Mouse (Mus musculus) MEL (cell line): ENCODE results near the gene Utrn.

Experiments used
- CTCF ChIP-seq, 3 experiments: IDR thresholded peaks in 2 of 3; conservative IDR thresholded peaks in 1 of 3; 2 replicates each; pipeline ENCODE4 v1.5.1; 2011 to 2012; ENCODE audit warnings: low read length in 3 of 3, low read depth in 2 of 3, mild to moderate bottlenecking in 2 of 3, improper control_type of control experiment in 1 of 3, inconsistent platforms in 1 of 3, mixed read lengths in 1 of 3, moderate library complexity in 1 of 3; ENCODE audit not compliant: control insufficient read depth in 1 of 3, insufficient read depth in 1 of 3, poor library complexity in 1 of 3, severe bottlenecking in 1 of 3
- POLR2A ChIP-seq, 2 experiments: IDR thresholded peaks; 2 replicates each; pipeline ENCODE4 v1.6.1; 2011 to 2012; ENCODE audit warnings: low read length in 2 of 2, mild to moderate bottlenecking in 2 of 2, control low read depth in 1 of 2, improper control_type of control experiment in 1 of 2, low read depth in 1 of 2, moderate library complexity in 1 of 2; ENCODE audit not compliant: control insufficient read depth in 1 of 2, insufficient read depth in 1 of 2, poor library complexity in 1 of 2
- POLR2AphosphoS2 ChIP-seq: IDR thresholded peaks from 2 replicates; pipeline ENCODE4 v1.6.1; 2011; ENCODE audit warnings: low read length, improper control_type of control experiment
- RAD21 ChIP-seq: IDR thresholded peaks from 2 replicates; pipeline ENCODE4 v1.6.1; 2011; ENCODE audit warnings: mild to moderate bottlenecking, low read depth, low read length, improper control_type of control experiment
- RCOR1 ChIP-seq: IDR thresholded peaks from 2 replicates; pipeline ENCODE4 v1.6.1; 2012; ENCODE audit warnings: low read depth, mild to moderate bottlenecking, inconsistent platforms, low read length, improper control_type of control experiment
- USF1 ChIP-seq: IDR thresholded peaks from 2 replicates; pipeline ENCODE4 v1.6.1; 2014; ENCODE audit warnings: low read depth, mild to moderate bottlenecking, inconsistent platforms, low read length, improper control_type of control experiment, moderate library complexity
- ZC3H11A ChIP-seq: IDR thresholded peaks from 2 replicates; pipeline ENCODE4 v1.6.1; 2012; ENCODE audit warnings: low read depth, mild to moderate bottlenecking, inconsistent platforms, low read length, improper control_type of control experiment
- ZNF384 ChIP-seq: IDR thresholded peaks from 2 replicates; pipeline ENCODE4 v1.6.1; 2012; ENCODE audit warnings: low read depth, mild to moderate bottlenecking, inconsistent platforms, low read length, improper control_type of control experiment

- TF ChIP-seq CTCF (IDR thresholded peaks at IDR 0.05 in 2 of 3, conservative IDR thresholded peaks at IDR 0.05 in 1 of 3; ENCODE audit: control insufficient read depth in 1 of 3, insufficient read depth in 1 of 3, low read depth in 2 of 3, low read length in 3 of 3, poor library complexity in 1 of 3, severe bottlenecking in 1 of 3) (no peak), POLR2A (IDR thresholded peaks at IDR 0.05; ENCODE audit: control insufficient read depth in 1 of 2, insufficient read depth in 1 of 2, low read depth in 1 of 2, low read length in 2 of 2, poor library complexity in 1 of 2) (no peak), ZNF384 (no peak), POLR2AphosphoS2 (no peak), RAD21 (no peak), USF1 (no peak), RCOR1 (no peak), ZC3H11A (no peak)
These were observed 70.9 kb downstream of the Utrn start for GRCm38 (mm10) chr10:12798248-12798647.
